In genomic region chr4:152095937-152096910, GRCm38 (mm10) we compare ENCODE assay signal across 7 mouse cellular contexts. TPM values are rescaled to one million over a fixed set of nuclear protein-coding genes. Genes with fewer than 3 reads are reported as not detected.
DNase-seq lines count a peak whose midpoint lies in the region; ATAC-seq and TF ChIP-seq lines count a peak whose summit lies in the region.

No protein-coding gene starts in this region.

- 26% methylated on average over 27 of the region's 27 CpGs for WGBS in heart, postnatal 0 days
- 8% methylated on average over 27 of the region's 27 CpGs for WGBS in spleen, adult 2 months

- H3K36me3 ChIP-seq in MEL (ENCODE audit: control insufficient read depth in 1 of 2, insufficient read depth in 2 of 2, low read length in 2 of 2), result peaks cover 0 to 24% of the 10 kb centered on the region in 2 experiments; a peak in 2 of 4 replicates
- no peaks in the 10 kb centered on the region for H3K36me3 ChIP-seq in heart, postnatal 0 days (replicated peaks; ENCODE audit: control insufficient read depth, insufficient read depth, low read length)
- H3K36me3 ChIP-seq in megakaryocyte, embryonic 14.5 days (replicated peaks; ENCODE audit: low read length), result no peaks in the 10 kb centered on the region
- H3K36me3 ChIP-seq in spleen, adult 2 months (ENCODE audit: control insufficient read depth, insufficient read depth, low read length), result no peaks in the 10 kb centered on the region

- DNase-seq in MEL (ENCODE audit: low read depth, low spot score), result peak; percentile 91
- peak; percentile 69 for DNase-seq in heart, postnatal 0 days (ENCODE audit: low spot score)
- DNase-seq in kidney, postnatal 25 days, result peak; percentile 89 to 91
- peak; percentile 38 to 76 for DNase-seq in spleen, adult 2 months (ENCODE audit: low read depth in 1 of 2, low spot score in 2 of 2)

- H3K4me2 ChIP-seq in heart, postnatal 0 days (ENCODE audit: low read depth, low read length), result peak overlapping the region; percentile 53

- no peaks in the 10 kb centered on the region for H3K79me2 ChIP-seq in MEL (ENCODE audit: control insufficient read depth, insufficient read depth, low read length, poor library complexity)

- H3K4me1 ChIP-seq in MEL (ENCODE audit: control insufficient read depth in 1 of 2, insufficient read depth in 2 of 2, low read length in 2 of 2), result peaks cover 25 to 40% of the 10 kb centered on the region in 2 experiments
- H3K4me1 ChIP-seq in bone marrow macrophage, adult 2 months (ENCODE audit: control insufficient read depth, insufficient read depth, low read length), result 0 out of 2 replicates have a peak, but pooled peaks cover 2% of the 10 kb centered on the region
- peaks cover 10% of the 10 kb centered on the region for H3K4me1 ChIP-seq in heart, postnatal 0 days (ENCODE audit: control insufficient read depth, insufficient read depth)
- peaks cover 55% of the 10 kb centered on the region for H3K4me1 ChIP-seq in megakaryocyte, embryonic 14.5 days
- H3K4me1 ChIP-seq in spleen, adult 2 months (ENCODE audit: control insufficient read depth, insufficient read depth, insufficient read length), result no peaks in the 10 kb centered on the region; the same call in 1 of the 2 replicates

- no peak overlapping the region for H3K4me3 ChIP-seq in MEL (ENCODE audit: control insufficient read depth in 1 of 2, insufficient read depth in 1 of 2, low read depth in 2 of 2, low read length in 2 of 2)
- H3K4me3 ChIP-seq in bone marrow macrophage, adult 2 months (ENCODE audit: insufficient read depth, low read length), result no peak overlapping the region
- peak overlapping the region; percentile 54 for H3K4me3 ChIP-seq in heart, postnatal 0 days (ENCODE audit: low read depth, low read length)
- H3K4me3 ChIP-seq in megakaryocyte, embryonic 14.5 days (replicated peaks), result peak overlapping the region; percentile 16
- H3K4me3 ChIP-seq in spleen, adult 2 months (ENCODE audit: extremely low read depth, insufficient read depth, insufficient read length), result peak overlapping the region; percentile 51; the same call in 1 of the 2 replicates

- peak; percentile 63 for TF ChIP-seq RAD21 in MEL (IDR thresholded peaks at IDR 0.05; ENCODE audit: low read depth, low read length)

- H3K9ac ChIP-seq in MEL (ENCODE audit: control insufficient read depth, low read depth, low read length, poor library complexity, severe bottlenecking), result peak overlapping the region; percentile 6; the same call in 1 of the 2 replicates
- peak overlapping the region; percentile 52 for H3K9ac ChIP-seq in heart, postnatal 0 days (replicated peaks; ENCODE audit: low read depth, low read length)

- 0 out of 4 replicates have a peak, but pooled peaks of 1 of the 2 experiments have one; percentile 29 for TF ChIP-seq POLR2A in MEL (IDR thresholded peaks at IDR 0.05; ENCODE audit: control insufficient read depth in 1 of 2, insufficient read depth in 1 of 2, low read depth in 1 of 2, low read length in 2 of 2, poor library complexity in 1 of 2)
- no peak for TF ChIP-seq POLR2A in bone marrow macrophage, adult 2 months (IDR thresholded peaks at IDR 0.05; ENCODE audit: borderline replicate concordance, low read depth, low read length)
- TF ChIP-seq POLR2A in spleen, adult 2 months (IDR thresholded peaks at IDR 0.05; ENCODE audit: low read depth, low read length), result no peak

- peak; percentile 73 for ATAC-seq in erythroblast, adult 5-6 weeks (replicated peaks; ENCODE audit: low FRiP score, poor library complexity, severe bottlenecking)
- ATAC-seq in heart, postnatal 0 days (ENCODE audit: insufficient read depth, low read depth), result peak; percentile 71

- H3K9me3 ChIP-seq in MEL (replicated peaks; ENCODE audit: insufficient read depth, low read length), result no peaks in the 10 kb centered on the region
- H3K9me3 ChIP-seq in heart, postnatal 0 days (replicated peaks; ENCODE audit: control insufficient read depth, low read length), result no peaks in the 10 kb centered on the region
- no peaks in the 10 kb centered on the region for H3K9me3 ChIP-seq in megakaryocyte, embryonic 14.5 days

- H3K27me3 ChIP-seq in MEL (ENCODE audit: control insufficient read depth in 1 of 2, insufficient read depth in 2 of 2, low read length in 2 of 2), result no peaks in the 10 kb centered on the region
- no peaks in the 10 kb centered on the region for H3K27me3 ChIP-seq in heart, postnatal 0 days (ENCODE audit: control insufficient read depth, insufficient read depth, low read length)
- H3K27me3 ChIP-seq in megakaryocyte, embryonic 14.5 days (replicated peaks), result peaks cover 24% of the 10 kb centered on the region
- no peaks in the 10 kb centered on the region for H3K27me3 ChIP-seq in spleen, adult 2 months (ENCODE audit: control insufficient read depth, insufficient read depth, low read length)

- peak; percentile 75 to 96 (median 92) for TF ChIP-seq CTCF in MEL (IDR thresholded peaks at IDR 0.05 in 2 of 3, conservative IDR thresholded peaks at IDR 0.05 in 1 of 3; ENCODE audit: control insufficient read depth in 1 of 3, insufficient read depth in 1 of 3, low read depth in 2 of 3, low read length in 3 of 3, poor library complexity in 1 of 3, severe bottlenecking in 1 of 3)
- TF ChIP-seq CTCF in bone marrow macrophage, adult 2 months (IDR thresholded peaks at IDR 0.05; ENCODE audit: low read depth, low read length), result peak; percentile 91
- TF ChIP-seq CTCF in heart, postnatal 0 days (IDR thresholded peaks at IDR 0.05; ENCODE audit: low read depth), result peak; percentile 70
- peak; percentile 91 for TF ChIP-seq CTCF in spleen, adult 2 months (IDR thresholded peaks at IDR 0.05; ENCODE audit: extremely low read depth, insufficient read depth, insufficient read length, insufficient replicate concordance)

- H3K27ac ChIP-seq in MEL (ENCODE audit: control insufficient read depth, low read depth, low read length), result peak overlapping the region; percentile 66
- H3K27ac ChIP-seq in bone marrow macrophage, adult 2 months (ENCODE audit: insufficient read depth, low read depth, low read length), result no peak overlapping the region
- H3K27ac ChIP-seq in heart, postnatal 0 days (ENCODE audit: low read depth), result peak overlapping the region; percentile 90
- no peak overlapping the region for H3K27ac ChIP-seq in spleen, adult 2 months (ENCODE audit: insufficient read depth, low read length)

- peak; percentile 89 to 93 for TF ChIP-seq EP300 in MEL (IDR thresholded peaks at IDR 0.05; ENCODE audit: low read depth in 1 of 2, low read length in 2 of 2)
- TF ChIP-seq EP300 in heart, postnatal 0 days (IDR thresholded peaks at IDR 0.05; ENCODE audit: low read depth), result no peak

RNA-seq across cellular contexts. Expression of gene Tnfrsf25, which starts 19.5 kb away (rescaled TPM):
- total RNA-seq in MEL (2012; rRNA removed), result 0.49 and 1.1 TPM in 2 replicates
- under 1 TPM in 1 of 2 experiments, not detected in 1; 0.97 TPM for polyA plus RNA-seq in MEL (2012; ENCODE audit: insufficient read depth in 1 of 2, insufficient read length in 2 of 2, low read depth in 1 of 2, low replicate concordance in 2 of 2, missing spikeins in 1 of 2)
- polyA plus RNA-seq in bone marrow macrophage, adult 2 months (2012; ENCODE audit: insufficient read depth, insufficient read length, missing spikeins), result not detected in 2 replicates
- total RNA-seq in erythroblast, adult 5-6 weeks (2015; ENCODE audit: low replicate concordance), result not detected in 2 replicates
- not detected in 2 replicates for total RNA-seq in erythroblast, adult 5-6 weeks (2017; ENCODE audit: low replicate concordance)
- total RNA-seq in heart, postnatal 0 days (2014; rRNA removed; ENCODE audit: low replicate concordance), result 0.89 TPM in 1 of 2 replicates, not detected in the other
- polyA plus RNA-seq in heart, postnatal 0 days (2015; fragmentation: Nextera tagmentation; extraction: Ambion mirVana), result 0.75 and 1.2 TPM in 2 replicates
- polyA plus RNA-seq in megakaryocyte, embryonic 14.5 days (2012; ENCODE audit: insufficient read depth, low replicate concordance), result 0.56 TPM in 1 of 2 replicates, not detected in the other
- 17.0 and 27.0 TPM in 2 replicates for polyA plus RNA-seq in spleen, adult 2 months (2012; rRNA removed)

RNA-seq across cellular contexts. Expression of gene Plekhg5, which starts 23.9 kb away (rescaled TPM):
- total RNA-seq in MEL (2012; rRNA removed), result 9.6 and 10.8 TPM in 2 replicates
- polyA plus RNA-seq in MEL (2012; ENCODE audit: insufficient read depth in 1 of 2, insufficient read length in 2 of 2, low read depth in 1 of 2, low replicate concordance in 2 of 2, missing spikeins in 1 of 2), result 10 to 100 TPM in 1 of 2 experiments, not detected in 1; 19.6 TPM
- polyA plus RNA-seq in bone marrow macrophage, adult 2 months (2012; ENCODE audit: insufficient read depth, insufficient read length, missing spikeins), result 2.6 and 3.0 TPM in 2 replicates
- 0.42 TPM in 1 of 2 replicates, not detected in the other for total RNA-seq in erythroblast, adult 5-6 weeks (2015; ENCODE audit: low replicate concordance)
- total RNA-seq in erythroblast, adult 5-6 weeks (2017; ENCODE audit: low replicate concordance), result 1.4 and 2.0 TPM in 2 replicates
- total RNA-seq in heart, postnatal 0 days (2014; rRNA removed; ENCODE audit: low replicate concordance), result 16.6 and 18.0 TPM in 2 replicates
- 8.8 and 10.6 TPM in 2 replicates for polyA plus RNA-seq in heart, postnatal 0 days (2015; fragmentation: Nextera tagmentation; extraction: Ambion mirVana)
- polyA plus RNA-seq in megakaryocyte, embryonic 14.5 days (2012; ENCODE audit: insufficient read depth, low replicate concordance), result 3.6 and 5.5 TPM in 2 replicates
- 9.5 and 13.1 TPM in 2 replicates for polyA plus RNA-seq in spleen, adult 2 months (2012; rRNA removed)

RNA-seq across cellular contexts. Expression of gene Espn, which starts 55.9 kb away (rescaled TPM):
- 4.5 and 5.0 TPM in 2 replicates for total RNA-seq in MEL (2012; rRNA removed)
- 10 to 100 TPM in 1 of 2 experiments, not detected in 1; 19.6 TPM for polyA plus RNA-seq in MEL (2012; ENCODE audit: insufficient read depth in 1 of 2, insufficient read length in 2 of 2, low read depth in 1 of 2, low replicate concordance in 2 of 2, missing spikeins in 1 of 2)
- 0.44 and 0.97 TPM in 2 replicates for polyA plus RNA-seq in bone marrow macrophage, adult 2 months (2012; ENCODE audit: insufficient read depth, insufficient read length, missing spikeins)
- total RNA-seq in erythroblast, adult 5-6 weeks (2015; ENCODE audit: low replicate concordance), result not detected in 2 replicates
- total RNA-seq in erythroblast, adult 5-6 weeks (2017; ENCODE audit: low replicate concordance), result 0.34 and 0.42 TPM in 2 replicates
- 0.34 and 0.97 TPM in 2 replicates for total RNA-seq in heart, postnatal 0 days (2014; rRNA removed; ENCODE audit: low replicate concordance)
- 0.69 and 0.87 TPM in 2 replicates for polyA plus RNA-seq in heart, postnatal 0 days (2015; fragmentation: Nextera tagmentation; extraction: Ambion mirVana)
- 9.3 and 14.4 TPM in 2 replicates for polyA plus RNA-seq in megakaryocyte, embryonic 14.5 days (2012; ENCODE audit: insufficient read depth, low replicate concordance)
- polyA plus RNA-seq in spleen, adult 2 months (2012; rRNA removed), result 2.1 and 2.7 TPM in 2 replicates

RNA-seq across cellular contexts. Expression of gene Nol9, which starts 57.1 kb away (rescaled TPM):
- 75.1 and 80.9 TPM in 2 replicates for total RNA-seq in MEL (2012; rRNA removed)
- polyA plus RNA-seq in MEL (2012; ENCODE audit: insufficient read depth in 1 of 2, insufficient read length in 2 of 2, low read depth in 1 of 2, low replicate concordance in 2 of 2, missing spikeins in 1 of 2), result 100 to 1,000 TPM in 1 of 2 experiments, 10 to 100 TPM in 1; 80.3 to 114 TPM
- polyA plus RNA-seq in bone marrow macrophage, adult 2 months (2012; ENCODE audit: insufficient read depth, insufficient read length, missing spikeins), result 11.1 and 12.7 TPM in 2 replicates
- 6.7 and 7.3 TPM in 2 replicates for total RNA-seq in erythroblast, adult 5-6 weeks (2015; ENCODE audit: low replicate concordance)
- total RNA-seq in erythroblast, adult 5-6 weeks (2017; ENCODE audit: low replicate concordance), result 3.9 and 6.3 TPM in 2 replicates
- total RNA-seq in heart, postnatal 0 days (2014; rRNA removed; ENCODE audit: low replicate concordance), result 8.0 and 13.9 TPM in 2 replicates
- polyA plus RNA-seq in heart, postnatal 0 days (2015; fragmentation: Nextera tagmentation; extraction: Ambion mirVana), result 7.5 and 7.8 TPM in 2 replicates
- polyA plus RNA-seq in megakaryocyte, embryonic 14.5 days (2012; ENCODE audit: insufficient read depth, low replicate concordance), result 7.7 and 25.0 TPM in 2 replicates
- 22.8 and 28.1 TPM in 2 replicates for polyA plus RNA-seq in spleen, adult 2 months (2012; rRNA removed)

RNA-seq across cellular contexts. Expression of gene Tas1r1, which starts 57.9 kb away (rescaled TPM):
- 0.12 TPM in 1 of 2 replicates, not detected in the other for total RNA-seq in MEL (2012; rRNA removed)
- polyA plus RNA-seq in MEL (2012; ENCODE audit: insufficient read depth in 1 of 2, insufficient read length in 2 of 2, low read depth in 1 of 2, low replicate concordance in 2 of 2, missing spikeins in 1 of 2), result under 1 TPM in 1 of 2 experiments, not detected in 1; 0.21 TPM
- polyA plus RNA-seq in bone marrow macrophage, adult 2 months (2012; ENCODE audit: insufficient read depth, insufficient read length, missing spikeins), result not detected in 2 replicates
- 1.9 TPM in 1 of 2 replicates, not detected in the other for total RNA-seq in erythroblast, adult 5-6 weeks (2015; ENCODE audit: low replicate concordance)
- total RNA-seq in erythroblast, adult 5-6 weeks (2017; ENCODE audit: low replicate concordance), result not detected in 2 replicates
- not detected in 2 replicates for total RNA-seq in heart, postnatal 0 days (2014; rRNA removed; ENCODE audit: low replicate concordance)
- 0.07 and 0.08 TPM in 2 replicates for polyA plus RNA-seq in heart, postnatal 0 days (2015; fragmentation: Nextera tagmentation; extraction: Ambion mirVana)
- 0.34 TPM in 1 of 2 replicates, not detected in the other for polyA plus RNA-seq in megakaryocyte, embryonic 14.5 days (2012; ENCODE audit: insufficient read depth, low replicate concordance)
- polyA plus RNA-seq in spleen, adult 2 months (2012; rRNA removed), result 0.14 and 0.15 TPM in 2 replicates

Comparison
In these comparisons a context has a peak if more than half of its experiments do, and no peak if none do; other contexts are left out.
1. H3K27ac ChIP-seq: peak in MEL (single experiment) and heart, postnatal 0 days (single experiment); none in bone marrow macrophage, adult 2 months (single experiment) and spleen, adult 2 months (single experiment).
2. H3K4me3 ChIP-seq: peak in heart, postnatal 0 days (single experiment), megakaryocyte, embryonic 14.5 days (single experiment) and spleen, adult 2 months (single experiment); none in MEL (0 of 2) and bone marrow macrophage, adult 2 months (single experiment).
3. Peak in every context shown above with its lines, with median percentiles within 50 percentile points of each other: DNase-seq and CTCF ChIP-seq.